Mouse (Mus musculus): ENCODE results near the gene Thoc5. TPM values are rescaled to one million over a fixed set of nuclear protein-coding genes. Genes with fewer than 3 reads are reported as not detected.

The Thoc5 gene
- polyA plus RNA-seq, 1 experiment = 57.9 TPM

GRCm38 (mm10) chr11:4900437-4900836, 5.3 kb downstream of the Thoc5 start:
- no peaks in the 10 kb centered on the region for H3K27me3 ChIP-seq (ENCODE audit: control insufficient read depth, insufficient read depth, insufficient read length)
- H3K36me3 ChIP-seq (ENCODE audit: control insufficient read depth, insufficient read depth) = peaks cover 19% of the 10 kb centered on the region
- H3K79me2 ChIP-seq (ENCODE audit: control insufficient read depth, insufficient read depth) = peaks cover 20% of the 10 kb centered on the region
- H3ac ChIP-seq (ENCODE audit: control insufficient read depth, insufficient read length) = no peak overlapping the region
- no peak overlapping the region for H3K4me2 ChIP-seq (ENCODE audit: low read depth)
- TF ChIP-seq REST (IDR thresholded peaks at IDR 0.05; ENCODE audit: insufficient read depth, insufficient read length) (no peak), CEBPB (IDR thresholded peaks at IDR 0.05; ENCODE audit: insufficient read depth, poor library complexity, severe bottlenecking) (no peak), USF1 (IDR thresholded peaks at IDR 0.05; ENCODE audit: low read depth) (no peak), TCF3 (IDR thresholded peaks at IDR 0.05; ENCODE audit: insufficient read length, low read depth) (no peak), MAX (IDR thresholded peaks at IDR 0.05; ENCODE audit: low read depth) (no peak), TCF12 (IDR thresholded peaks at IDR 0.05; ENCODE audit: insufficient read depth, poor library complexity, severe bottlenecking) (no peak), E2F4 (IDR thresholded peaks at IDR 0.05; ENCODE audit: insufficient read depth) (no peak), MYOD1 (IDR thresholded peaks at IDR 0.05; ENCODE audit: control insufficient read depth in 1 of 3, insufficient read length in 2 of 3, low read depth in 2 of 3) (no peak), POLR2A (IDR thresholded peaks at IDR 0.05; ENCODE audit: insufficient read length, low read depth) (no peak), POLR2AphosphoS2 (IDR thresholded peaks at IDR 0.05; ENCODE audit: insufficient read length, low read depth) (no peak), SRF (IDR thresholded peaks at IDR 0.05; ENCODE audit: control insufficient read depth, insufficient read length, low read depth) (no peak), MYOG (IDR thresholded peaks at IDR 0.05; ENCODE audit: control insufficient read depth in 1 of 3, insufficient read depth in 1 of 3, insufficient read length in 2 of 3, low read depth in 2 of 3) (no peak)
- H3K4me3 ChIP-seq = no peak overlapping the region

GRCm38 (mm10) chr11:4901956-4902355, 6.8 kb downstream of the Thoc5 start:
- TF ChIP-seq MYOG (IDR thresholded peaks at IDR 0.05; ENCODE audit: control insufficient read depth in 1 of 3, insufficient read depth in 1 of 3, insufficient read length in 2 of 3, low read depth in 2 of 3) (no peak), POLR2AphosphoS2 (IDR thresholded peaks at IDR 0.05; ENCODE audit: insufficient read length, low read depth) (no peak), SRF (IDR thresholded peaks at IDR 0.05; ENCODE audit: control insufficient read depth, insufficient read length, low read depth) (no peak), TCF12 (IDR thresholded peaks at IDR 0.05; ENCODE audit: insufficient read depth, poor library complexity, severe bottlenecking) (no peak), TCF3 (IDR thresholded peaks at IDR 0.05; ENCODE audit: insufficient read length, low read depth) (no peak), REST (IDR thresholded peaks at IDR 0.05; ENCODE audit: insufficient read depth, insufficient read length) (no peak), USF1 (IDR thresholded peaks at IDR 0.05; ENCODE audit: low read depth) (no peak), MAX (IDR thresholded peaks at IDR 0.05; ENCODE audit: low read depth) (no peak), CEBPB (IDR thresholded peaks at IDR 0.05; ENCODE audit: insufficient read depth, poor library complexity, severe bottlenecking) (no peak), MYOD1 (IDR thresholded peaks at IDR 0.05; ENCODE audit: control insufficient read depth in 1 of 3, insufficient read length in 2 of 3, low read depth in 2 of 3) (no peak), E2F4 (IDR thresholded peaks at IDR 0.05; ENCODE audit: insufficient read depth) (no peak)
- H3K79me2 ChIP-seq (ENCODE audit: control insufficient read depth, insufficient read depth) = peaks cover 6% of the 10 kb centered on the region
- peaks cover 25% of the 10 kb centered on the region for H3K36me3 ChIP-seq (ENCODE audit: control insufficient read depth, insufficient read depth)

GRCm38 (mm10) chr11:4906231-4906630, 11.1 kb downstream of the Thoc5 start:
- TF ChIP-seq TCF3 (IDR thresholded peaks at IDR 0.05; ENCODE audit: insufficient read length, low read depth) (no peak), POLR2A (IDR thresholded peaks at IDR 0.05; ENCODE audit: insufficient read length, low read depth) (no peak), MAX (IDR thresholded peaks at IDR 0.05; ENCODE audit: low read depth) (no peak), MYOG (IDR thresholded peaks at IDR 0.05; ENCODE audit: control insufficient read depth in 1 of 3, insufficient read depth in 1 of 3, insufficient read length in 2 of 3, low read depth in 2 of 3) (no peak), POLR2AphosphoS2 (IDR thresholded peaks at IDR 0.05; ENCODE audit: insufficient read length, low read depth) (no peak), SRF (IDR thresholded peaks at IDR 0.05; ENCODE audit: control insufficient read depth, insufficient read length, low read depth) (no peak), TCF12 (IDR thresholded peaks at IDR 0.05; ENCODE audit: insufficient read depth, poor library complexity, severe bottlenecking) (no peak), REST (IDR thresholded peaks at IDR 0.05; ENCODE audit: insufficient read depth, insufficient read length) (no peak), USF1 (IDR thresholded peaks at IDR 0.05; ENCODE audit: low read depth) (no peak), E2F4 (IDR thresholded peaks at IDR 0.05; ENCODE audit: insufficient read depth) (no peak), CEBPB (IDR thresholded peaks at IDR 0.05; ENCODE audit: insufficient read depth, poor library complexity, severe bottlenecking) (no peak), MYOD1 (IDR thresholded peaks at IDR 0.05; ENCODE audit: control insufficient read depth in 1 of 3, insufficient read length in 2 of 3, low read depth in 2 of 3) (no peak)
- H3K4me3 ChIP-seq = no peak overlapping the region
- no peaks in the 10 kb centered on the region for H3K79me2 ChIP-seq (ENCODE audit: control insufficient read depth, insufficient read depth)
- no peak overlapping the region for H3K4me2 ChIP-seq (ENCODE audit: low read depth)
- no peak overlapping the region for H3ac ChIP-seq (ENCODE audit: control insufficient read depth, insufficient read length)
- H3K36me3 ChIP-seq (ENCODE audit: control insufficient read depth, insufficient read depth) = peaks cover 29% of the 10 kb centered on the region
- no peaks in the 10 kb centered on the region for H3K27me3 ChIP-seq (ENCODE audit: control insufficient read depth, insufficient read depth, insufficient read length)

More at GRCm38 (mm10) chr11:4901956-4902355, 6.8 kb downstream of the Thoc5 start:
- Histone ChIP-seq H3K27me3 (ENCODE audit: control insufficient read depth, insufficient read depth, insufficient read length) (no peaks in the 10 kb centered on the region), H3K4me2 (ENCODE audit: low read depth) (no peak overlapping the region), H3ac (ENCODE audit: control insufficient read depth, insufficient read length) (no peak overlapping the region), H3K4me3 (no peak overlapping the region)

GRCm38 (mm10) chr11:4916068-4916467, 20.9 kb downstream of the Thoc5 start:
- H3K4me3 ChIP-seq = no peak overlapping the region
- no peaks in the 10 kb centered on the region for H3K79me2 ChIP-seq (ENCODE audit: control insufficient read depth, insufficient read depth)
- no peak for TF ChIP-seq USF1 (IDR thresholded peaks at IDR 0.05; ENCODE audit: low read depth)
- no peak for TF ChIP-seq POLR2A (IDR thresholded peaks at IDR 0.05; ENCODE audit: insufficient read length, low read depth)
- TF ChIP-seq MAX (IDR thresholded peaks at IDR 0.05; ENCODE audit: low read depth) = no peak
- no peak for TF ChIP-seq CEBPB (IDR thresholded peaks at IDR 0.05; ENCODE audit: insufficient read depth, poor library complexity, severe bottlenecking)
- no peak for TF ChIP-seq SRF (IDR thresholded peaks at IDR 0.05; ENCODE audit: control insufficient read depth, insufficient read length, low read depth)
- TF ChIP-seq TCF3 (IDR thresholded peaks at IDR 0.05; ENCODE audit: insufficient read length, low read depth) = no peak
- no peak for TF ChIP-seq MYOG (IDR thresholded peaks at IDR 0.05; ENCODE audit: control insufficient read depth in 1 of 3, insufficient read depth in 1 of 3, insufficient read length in 2 of 3, low read depth in 2 of 3)
- TF ChIP-seq MYOD1 (IDR thresholded peaks at IDR 0.05; ENCODE audit: control insufficient read depth in 1 of 3, insufficient read length in 2 of 3, low read depth in 2 of 3) = no peak
- no peaks in the 10 kb centered on the region for H3K27me3 ChIP-seq (ENCODE audit: control insufficient read depth, insufficient read depth, insufficient read length)
- no peak overlapping the region for H3ac ChIP-seq (ENCODE audit: control insufficient read depth, insufficient read length)
- peaks cover 30% of the 10 kb centered on the region for H3K36me3 ChIP-seq (ENCODE audit: control insufficient read depth, insufficient read depth)
- no peak overlapping the region for H3K4me2 ChIP-seq (ENCODE audit: low read depth)

All from myocyte (in vitro differentiated cells).